Mouse (Mus musculus): ENCODE measurements around the gene Pus7l.

Pus7l gene

GRCm38 (mm10) chr15:94544052-94544636 lies 797 bp upstream of the Pus7l start:
- in situ Hi-C loops (cut with MboI, MseI), result loop anchor here (25.0 kb wide), 1 partner anchor 1282 kb away; no protein-coding TSS in a partner anchor

- in situ Hi-C loops (cut with MboI, MseI), result loop anchor here (25.0 kb wide), 1 partner anchor 1280 kb away; no protein-coding TSS in a partner anchor
These were observed 559 bp downstream of the Pus7l start for GRCm38 (mm10) chr15:94542567-94543408.

GRCm38 (mm10) chr15:94539296-94539695 lies 4.1 kb downstream of the Pus7l start:
- in situ Hi-C loops (cut with MboI, MseI), result loop anchor here (5.0 to 25.0 kb wide), 3 partner anchors 38 to 1277 kb away; no protein-coding TSS in a partner anchor

GRCm38 (mm10) chr15:94535521-94535920 lies 7.8 kb downstream of the Pus7l start:
- in situ Hi-C loops (cut with MboI, MseI), result loop anchor here (5.0 to 25.0 kb wide), 3 partner anchors 42 to 1273 kb away; no protein-coding TSS in a partner anchor

GRCm38 (mm10) chr15:94532956-94533355 lies 10.4 kb downstream of the Pus7l start:
- in situ Hi-C loops (cut with MboI, MseI), result loop anchor here (25.0 kb wide), 1 partner anchor 1271 kb away; no protein-coding TSS in a partner anchor

GRCm38 (mm10) chr15:94532306-94532705 lies 11.0 kb downstream of the Pus7l start:
- in situ Hi-C loops (cut with MboI, MseI), result loop anchor here (25.0 kb wide), 1 partner anchor 1270 kb away; no protein-coding TSS in a partner anchor

- in situ Hi-C loops (cut with MboI, MseI), result loop anchor here (25.0 kb wide), 1 partner anchor 1268 kb away; no protein-coding TSS in a partner anchor
These were observed 12.8 kb downstream of the Pus7l start for GRCm38 (mm10) chr15:94530519-94530918.

- in situ Hi-C loops (cut with MboI, MseI), result loop anchor here (25.0 kb wide), 1 partner anchor 1263 kb away; no protein-coding TSS in a partner anchor
These were observed 18.4 kb downstream of the Pus7l start for GRCm38 (mm10) chr15:94524956-94525355.

- in situ Hi-C loops (cut with MboI, MseI), result no loop called here
These were observed 20.1 kb downstream of the Pus7l start for GRCm38 (mm10) chr15:94523251-94523650.

- in situ Hi-C loops (cut with MboI, MseI), result no loop called here
These were observed 22.4 kb downstream of the Pus7l start for GRCm38 (mm10) chr15:94520959-94521358.

- in situ Hi-C loops (cut with MboI, MseI), result no loop called here
These were observed 23.0 kb downstream of the Pus7l start for GRCm38 (mm10) chr15:94520205-94520900.

- in situ Hi-C loops (cut with MboI, MseI), result no loop called here
These were observed 25.3 kb downstream of the Pus7l start for GRCm38 (mm10) chr15:94517913-94518491.

GRCm38 (mm10) chr15:94503451-94504215 lies 39.7 kb downstream of the Pus7l start:
- in situ Hi-C loops (cut with MboI, MseI), result loop anchor here (10.0 kb wide), 2 partner anchors 109 to 239 kb away; no protein-coding TSS in a partner anchor

- in situ Hi-C loops (cut with MboI, MseI), result no loop called here
These were observed 44.1 kb downstream of the Pus7l start for GRCm38 (mm10) chr15:94499260-94499659.

GRCm38 (mm10) chr15:94495936-94496335 lies 47.4 kb downstream of the Pus7l start:
- in situ Hi-C loops (cut with MboI, MseI), result no loop called here

- in situ Hi-C loops (cut with MboI, MseI), result no loop called here
These were observed 48.9 kb downstream of the Pus7l start for GRCm38 (mm10) chr15:94494445-94494844.

- in situ Hi-C loops (cut with MboI, MseI), result loop anchor here (5.0 kb wide), 1 partner anchor 48 kb away; no protein-coding TSS in a partner anchor
These were observed 53.9 kb downstream of the Pus7l start for GRCm38 (mm10) chr15:94489433-94489832.

GRCm38 (mm10) chr15:94488028-94488427 lies 55.3 kb downstream of the Pus7l start:
- in situ Hi-C loops (cut with MboI, MseI), result loop anchor here (5.0 kb wide), 1 partner anchor 49 kb away; no protein-coding TSS in a partner anchor

GRCm38 (mm10) chr15:94482555-94482954 lies 60.8 kb downstream of the Pus7l start:
- in situ Hi-C loops (cut with MboI, MseI), result no loop called here

GRCm38 (mm10) chr15:94480792-94481191 lies 62.6 kb downstream of the Pus7l start:
- in situ Hi-C loops (cut with MboI, MseI), result no loop called here
